Comparison of ENCODE assay signal across 10 mouse cellular contexts in genomic region chr11:61564566-61564965, GRCm38 (mm10). TPM values are rescaled to one million over a fixed set of nuclear protein-coding genes. Genes with fewer than 3 reads are reported as not detected.
DNase-seq lines count a peak whose midpoint lies in the region; ATAC-seq lines count a peak whose summit lies in the region.
"Had no signal": no experiment of that assay in that cellular context is flagged by ENCODE, and none has a peak within 500 bp of the region (broad histone marks: within the 10 kb centered on the region; RNA-seq: fewer than 3 reads in every experiment).

No protein-coding gene starts in this region.

- no peak overlapping the region for H3K4me2 ChIP-seq in liver, embryonic 12.5 days
- H3K4me2 ChIP-seq: neural tube, embryonic 13.5 days had no signal

- no peak overlapping the region for H3K9ac ChIP-seq in liver, embryonic 12.5 days
- H3K9ac ChIP-seq: neural tube, embryonic 13.5 days had no signal

- peaks cover 49% of the 10 kb centered on the region for H3K27me3 ChIP-seq in liver, embryonic 12.5 days (replicated peaks)
- H3K27me3 ChIP-seq: neural tube, embryonic 13.5 days had no signal

- H3K4me1 ChIP-seq in liver, embryonic 12.5 days, result 0 out of 2 replicates have a peak, but pooled peaks cover 8% of the 10 kb centered on the region

- ATAC-seq in liver, embryonic 12.5 days, result no peak

- peak; percentile 54 for DNase-seq in layer of hippocampus, adult 11-12 months (ENCODE audit: low spot score)
- DNase-seq in layer of hippocampus, adult 9-10 months (ENCODE audit: low spot score), result no peak
- DNase-seq in Muller cell, postnatal 12 days (ENCODE audit: inconsistent ontology term), result peak; percentile 89
- DNase-seq in cerebellum, adult 8-10 months, result peak; percentile 73
- DNase-seq in heart, postnatal 4 days, result peak; percentile 37
- DNase-seq in urinary bladder, postnatal 25 days (ENCODE audit: low spot score), result no peak
- DNase-seq in thymus, postnatal 10 days (ENCODE audit: low spot score in 2 of 2), result no peak

- H3K9me3 ChIP-seq in liver, embryonic 12.5 days (replicated peaks), result no peaks in the 10 kb centered on the region
- H3K9me3 ChIP-seq: neural tube, embryonic 13.5 days had no signal

- H3K4me3 ChIP-seq in liver, embryonic 12.5 days, result no peak overlapping the region
- H3K4me3 ChIP-seq: neural tube, embryonic 13.5 days had no signal

- H3K27ac ChIP-seq in liver, embryonic 12.5 days, result no peak overlapping the region
- H3K27ac ChIP-seq: kidney, postnatal 0 days; neural tube, embryonic 13.5 days had no signal

- no peaks in the 10 kb centered on the region for H3K36me3 ChIP-seq in liver, embryonic 12.5 days
- H3K36me3 ChIP-seq: neural tube, embryonic 13.5 days had no signal

- WGBS in liver, embryonic 12.5 days (ENCODE audit: insufficient replicate concordance), result 71% methylated on average over 2 of the region's 2 CpGs

RNA-seq across cellular contexts. Expression of gene Epn2, which starts 14.9 kb away (rescaled TPM):
- total RNA-seq in heart, postnatal 4 days (2021), result 10 to 100 TPM; 33.6 to 34.7 TPM
- 5.2 and 6.2 TPM in 2 replicates for polyA plus RNA-seq in liver, embryonic 12.5 days (2016; fragmentation: Nextera tagmentation; extraction: Ambion mirVana)

RNA-seq across cellular contexts. Expression of gene B9d1, which starts 59.6 kb away (rescaled TPM):
- total RNA-seq in heart, postnatal 4 days (2021), result 10 to 100 TPM in 1 of 2 experiments, 1 to 10 TPM in 1; 9.8 to 12.0 TPM
- polyA plus RNA-seq in liver, embryonic 12.5 days (2016; fragmentation: Nextera tagmentation; extraction: Ambion mirVana), result 4.8 TPM in 2 replicates

Comparison
In these comparisons a context has a peak if more than half of its experiments do, and no peak if none do; other contexts are left out.
1. DNase-seq: peak in layer of hippocampus, adult 11-12 months (single experiment), Muller cell, postnatal 12 days (single experiment), cerebellum, adult 8-10 months (single experiment) and heart, postnatal 4 days (single experiment); none in layer of hippocampus, adult 9-10 months (single experiment), urinary bladder, postnatal 25 days (single experiment) and thymus, postnatal 10 days (0 of 2).